Mouse (Mus musculus) olfactory bulb, adult 2 months (tissue): ENCODE measurements around the gene 1700008O03Rik. TPM values are rescaled to one million over a fixed set of nuclear protein-coding genes. Genes with fewer than 3 reads are reported as not detected.

Experiments used
- H3K27ac ChIP-seq: fragments of 200-500 bp; 2 replicates; pipeline ENCODE4 v1.5.1; 2012; ENCODE audit warnings: low read depth, low read length; ENCODE audit not compliant: insufficient read depth
- H3K4me1 ChIP-seq: fragments of 200-500 bp; 2 replicates; pipeline ENCODE4 v1.6.1; 2012; ENCODE audit warnings: low read length; ENCODE audit not compliant: control insufficient read depth, insufficient read depth
- H3K4me3 ChIP-seq: fragments of 200-500 bp; 2 replicates; pipeline ENCODE4 v1.5.1; 2012; ENCODE audit warnings: mild to moderate bottlenecking, low read depth, low read length, moderate library complexity; ENCODE audit not compliant: insufficient read depth
- CTCF ChIP-seq: fragments of 200-500 bp; IDR thresholded peaks from 2 replicates; pipeline ENCODE4 v1.5.1; 2012; ENCODE audit warnings: low read depth, mild to moderate bottlenecking, low read length, moderate library complexity; ENCODE audit not compliant: insufficient read depth
- POLR2A ChIP-seq: fragments of 200-500 bp; IDR thresholded peaks from 2 replicates; pipeline ENCODE4 v1.6.1; 2012; ENCODE audit warnings: mild to moderate bottlenecking, low read depth, low read length, moderate library complexity; ENCODE audit not compliant: insufficient read depth
- WGBS: fragments of 180-500 bp; shearing (Covaris S2); methylation state at CpG from one replicate; pipeline ENCODE4 v1.1.7; 2018; 5-methylcytosine and 5-hydroxymethylcytosine counted together
- polyA plus RNA-seq: library from polyadenylated mRNA; stranded (reverse); fragments of >200 nt; gene quantifications from 2 replicates; pipeline ENCODE4 v1.2.4, GENCODE M21; 2012; ENCODE audit warnings: low replicate concordance; ENCODE audit not compliant: missing spikeins, insufficient read depth, insufficient read length

The 1700008O03Rik gene
- polyA plus RNA-seq, 1 experiment: not detected

- Histone ChIP-seq H3K4me3 (peak within 1 kb of the TSS; percentile 73), H3K4me1 (peaks cover 13% of the 10 kb centered on the region), H3K27ac (peak within 1 kb of the TSS; percentile 84)
- WGBS: under 1% methylated on average over 31 of the region's 33 CpGs
- TF ChIP-seq POLR2A (peak; percentile 26; the same call in 1 of the 2 replicates), CTCF (no peak)
Observed at GRCm38 (mm10) chr7:44383980-44384715, 1.5 kb downstream of the 1700008O03Rik start, which contains the start of gene Syt3. Gene Syt3, plus strand, starts transcription at chr7:44384102.

DNA sequence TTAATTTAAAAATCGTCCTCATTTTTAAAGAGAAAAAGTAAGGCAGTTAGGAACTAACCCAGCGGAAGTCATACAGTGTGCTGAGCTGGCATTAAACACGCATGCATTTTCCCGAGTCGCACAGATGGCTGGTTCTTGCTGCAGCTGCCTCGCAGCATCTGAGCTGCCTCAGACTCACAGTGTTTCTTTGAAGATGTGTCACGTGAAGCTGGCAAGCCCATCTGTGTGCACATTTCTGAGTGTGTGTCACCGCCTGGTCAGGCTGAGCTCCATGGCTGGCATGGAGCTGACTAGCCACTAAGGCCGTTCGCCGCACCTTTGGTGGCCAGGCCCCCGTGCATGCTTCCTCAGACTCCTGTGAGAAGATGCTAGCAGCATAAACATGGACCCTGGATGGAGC lies 3.1 kb downstream of the 1700008O03Rik start:
- peaks cover 13% of the 10 kb centered on the region for H3K4me1 ChIP-seq
- no peak for TF ChIP-seq CTCF
- TF ChIP-seq POLR2A: no peak
- H3K4me3 ChIP-seq: no peak overlapping the region
- WGBS: 35% methylated on average over 12 of the region's 12 CpGs
- H3K27ac ChIP-seq: peak overlapping the region; percentile 60

DNA sequence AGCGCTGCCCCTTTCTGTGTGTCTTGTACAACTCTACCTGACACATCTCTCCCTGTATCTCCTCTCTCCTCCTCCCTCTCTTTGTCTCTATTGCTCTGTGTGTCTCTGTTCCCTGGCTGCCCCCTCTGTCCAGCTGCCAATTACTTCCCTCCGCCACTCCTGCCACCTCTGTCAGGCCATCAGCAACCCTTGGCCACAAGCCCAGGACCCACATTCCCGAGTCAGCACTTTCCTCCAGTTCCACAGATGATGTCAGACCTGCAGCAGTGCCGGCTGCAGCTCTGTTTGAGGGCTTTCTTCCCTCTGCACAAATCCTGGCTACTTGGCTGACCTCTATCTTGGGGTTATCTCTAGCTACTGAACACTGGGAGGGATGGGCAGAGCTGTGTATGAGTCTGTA lies 7.3 kb downstream of the 1700008O03Rik start:
- WGBS: 34% methylated on average over 4 of the region's 4 CpGs
- Histone ChIP-seq H3K4me3 (no peak overlapping the region), H3K4me1 (peaks cover 15% of the 10 kb centered on the region), H3K27ac (no peak overlapping the region)
- no peak for TF ChIP-seq CTCF

GRCm38 (mm10) chr7:44375793-44376192 lies 9.8 kb downstream of the 1700008O03Rik start:
- no peak for TF ChIP-seq POLR2A
- TF ChIP-seq CTCF: no peak
- 72% methylated on average over 3 of the region's 3 CpGs for WGBS
- Histone ChIP-seq H3K27ac (no peak overlapping the region), H3K4me1 (peaks cover 11% of the 10 kb centered on the region), H3K4me3 (no peak overlapping the region)

- 17% methylated on average over 10 of the region's 10 CpGs for WGBS
- peak overlapping the region; percentile 86 for H3K4me3 ChIP-seq
- H3K27ac ChIP-seq: no peak overlapping the region
- H3K4me1 ChIP-seq: peaks cover 11% of the 10 kb centered on the region
- TF ChIP-seq POLR2A: no peak
- TF ChIP-seq CTCF: no peak
Observed at GRCm38 (mm10) chr7:44375207-44375606, 10.4 kb downstream of the 1700008O03Rik start.

DNA sequence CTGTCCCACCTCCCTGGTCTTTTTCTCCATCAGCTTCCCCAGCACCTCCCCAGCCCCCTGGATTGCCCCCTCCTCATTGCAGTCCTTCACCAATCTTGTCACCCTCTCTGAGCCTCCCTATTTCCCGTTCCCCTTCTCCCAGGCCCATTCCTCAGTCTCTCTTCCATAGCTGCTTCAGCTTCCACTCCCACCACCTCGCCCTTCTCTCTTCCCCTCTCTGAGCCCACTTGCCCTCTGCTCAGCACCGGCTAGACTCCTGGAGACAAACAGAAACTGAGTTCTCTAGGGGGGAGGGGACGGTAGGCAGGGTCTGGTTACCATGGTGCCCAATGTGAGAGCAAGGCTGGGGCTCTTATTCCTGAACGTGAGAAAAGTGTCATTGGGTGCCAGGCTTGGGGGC lies 10.9 kb downstream of the 1700008O03Rik start:
- Histone ChIP-seq H3K4me3 (peak overlapping the region; percentile 86), H3K27ac (no peak overlapping the region), H3K4me1 (peaks cover 11% of the 10 kb centered on the region)
- WGBS: 3% methylated on average over 5 of the region's 5 CpGs
- TF ChIP-seq CTCF (no peak), POLR2A (no peak)

GRCm38 (mm10) chr7:44373889-44374652 lies 11.5 kb downstream of the 1700008O03Rik start:
- no peak for TF ChIP-seq CTCF
- TF ChIP-seq POLR2A: no peak
- WGBS: under 1% methylated on average over 19 of the region's 19 CpGs
- peak overlapping the region; percentile 82 for H3K27ac ChIP-seq
- H3K4me1 ChIP-seq: peaks cover 11% of the 10 kb centered on the region
- H3K4me3 ChIP-seq: peak overlapping the region; percentile 86

DNA sequence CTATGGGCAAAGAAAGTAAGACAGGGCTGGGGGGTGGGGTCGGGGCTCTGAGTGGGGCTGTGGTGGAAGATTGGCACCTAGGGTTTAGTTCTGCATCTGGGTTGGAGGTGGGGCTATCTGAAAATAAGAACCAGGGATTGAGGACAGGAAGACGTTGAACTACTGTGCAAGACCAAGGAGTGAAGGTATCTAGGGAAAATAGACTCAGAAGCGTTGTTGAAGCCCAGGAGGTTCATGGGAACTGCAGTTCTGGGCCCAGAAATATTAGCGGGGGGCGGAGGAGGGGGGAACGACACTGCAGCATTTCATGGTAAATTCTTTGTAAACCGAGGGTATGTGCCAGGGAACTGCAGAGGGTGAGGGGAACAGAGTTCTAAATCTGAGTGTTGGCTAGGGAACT lies 12.2 kb downstream of the 1700008O03Rik start:
- Histone ChIP-seq H3K4me3 (peak overlapping the region; percentile 41), H3K4me1 (peaks cover 11% of the 10 kb centered on the region), H3K27ac (0 out of 2 replicates have a peak overlapping the region, but pooled peaks have one; percentile 8)
- WGBS: 11% methylated on average over 7 of the region's 7 CpGs
- TF ChIP-seq CTCF: no peak
- TF ChIP-seq POLR2A: no peak

DNA sequence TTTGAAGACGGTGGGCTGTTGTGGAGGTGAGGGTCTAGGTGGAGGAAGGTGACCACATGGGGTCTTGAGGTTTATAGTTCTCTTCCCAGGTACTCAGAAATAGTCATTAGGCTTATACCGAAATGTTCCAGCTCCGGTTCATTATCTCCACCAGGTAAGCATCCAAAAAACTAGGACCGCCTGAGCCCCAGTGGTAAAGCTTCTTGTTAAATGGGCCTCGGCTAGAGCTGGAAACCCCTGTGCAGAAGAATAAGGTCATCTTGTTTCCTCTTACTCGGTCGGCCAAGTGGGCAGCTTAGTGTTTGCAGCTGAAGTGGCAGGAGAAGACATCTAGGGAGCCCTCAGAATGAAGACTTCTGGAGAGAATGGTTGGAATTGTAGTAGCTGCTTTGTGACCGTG lies 12.9 kb downstream of the 1700008O03Rik start:
- no peak for TF ChIP-seq POLR2A
- no peak for TF ChIP-seq CTCF
- Histone ChIP-seq H3K4me1 (peaks cover 11% of the 10 kb centered on the region), H3K4me3 (no peak overlapping the region), H3K27ac (no peak overlapping the region)
- 93% methylated on average over 8 of the region's 8 CpGs for WGBS
